Mouse (Mus musculus) retina, adult 2 months (tissue): Measurements from ENCODE around the gene Klhl21.

Experiments used
- DNase-seq: peaks from one replicate; pipeline ENCODE4 v3.0.0-alpha.2; 2012; ENCODE audit warnings: low read depth, low spot score

The Klhl21 gene

DNA sequence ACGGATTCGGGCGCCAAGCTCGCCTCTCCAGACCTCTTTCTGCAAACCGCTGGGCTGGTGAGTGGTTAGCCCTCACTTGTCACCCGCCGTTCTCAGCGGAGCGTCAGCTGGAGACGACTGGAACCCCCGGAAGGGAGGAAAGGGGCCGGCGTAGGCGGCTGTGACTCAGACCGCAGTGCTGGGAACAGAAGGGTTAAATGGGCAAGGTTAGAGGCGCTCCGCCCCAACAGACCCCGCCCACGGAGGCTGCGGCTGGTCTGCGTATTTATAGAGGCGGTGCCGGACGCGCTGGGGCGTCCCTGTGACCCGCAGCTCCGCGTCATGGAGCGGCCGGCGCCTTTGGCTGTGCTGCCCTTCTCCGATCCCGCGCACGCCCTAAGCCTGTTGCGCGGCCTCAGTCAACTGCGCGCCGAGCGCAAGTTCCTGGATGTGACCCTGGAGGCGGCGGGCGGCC is at the start of gene Klhl21:
Gene Klhl21, plus strand, starts transcription at position 182 of the 454 bp plus-strand sequence.
- DNase-seq: peak; percentile 74

DNA sequence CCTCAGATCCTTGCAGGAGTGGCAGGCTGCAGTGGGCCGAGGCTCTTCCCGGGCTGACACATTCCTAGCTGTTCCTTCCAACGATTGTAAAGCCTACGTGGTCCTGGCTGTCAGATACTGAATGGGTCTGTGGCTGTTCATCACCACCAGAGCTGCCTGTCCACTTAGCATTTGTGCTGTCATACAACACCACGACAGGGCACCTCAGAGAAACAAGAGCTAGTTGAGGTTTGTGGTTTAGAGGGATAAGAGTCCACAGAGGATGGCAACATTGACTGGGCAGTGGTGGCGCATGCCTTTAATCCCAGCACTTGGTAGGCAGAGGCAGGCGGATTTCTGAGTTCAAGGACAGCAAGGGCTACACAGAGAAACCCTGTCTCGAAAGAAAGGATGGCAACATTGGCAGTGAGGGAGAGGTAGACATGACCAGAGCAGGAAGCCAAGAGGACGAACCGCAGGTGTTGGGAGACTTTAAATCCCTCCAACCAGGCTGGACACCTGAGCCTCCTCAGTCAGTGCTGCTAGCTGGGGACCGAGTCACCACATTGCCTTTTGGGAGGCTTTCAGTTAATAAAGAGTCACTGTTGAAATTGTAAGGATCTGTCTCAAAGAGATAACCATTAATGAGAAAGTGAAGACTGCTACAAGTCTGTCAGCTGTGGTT is 48.6 kb upstream of the Klhl21 start:
- DNase-seq: no peak

DNA sequence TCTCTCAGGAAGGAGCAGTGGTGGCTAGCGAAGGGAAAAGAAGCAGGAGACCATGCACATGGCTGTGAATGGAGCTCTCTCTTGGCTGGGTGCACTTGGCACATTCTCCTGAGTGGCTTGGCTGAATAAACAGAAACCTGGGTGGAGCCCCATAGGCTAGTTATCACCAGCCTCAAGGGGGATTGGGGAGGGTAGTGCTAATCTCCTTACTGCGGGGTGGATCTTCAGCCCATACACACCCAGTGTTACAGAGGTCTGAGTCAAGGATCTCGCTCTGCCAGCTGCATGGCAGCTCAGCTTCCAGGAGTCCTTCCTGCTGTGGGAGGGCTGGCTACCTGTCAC is 48.1 kb upstream of the Klhl21 start:
- peak; percentile 56 for DNase-seq

DNA sequence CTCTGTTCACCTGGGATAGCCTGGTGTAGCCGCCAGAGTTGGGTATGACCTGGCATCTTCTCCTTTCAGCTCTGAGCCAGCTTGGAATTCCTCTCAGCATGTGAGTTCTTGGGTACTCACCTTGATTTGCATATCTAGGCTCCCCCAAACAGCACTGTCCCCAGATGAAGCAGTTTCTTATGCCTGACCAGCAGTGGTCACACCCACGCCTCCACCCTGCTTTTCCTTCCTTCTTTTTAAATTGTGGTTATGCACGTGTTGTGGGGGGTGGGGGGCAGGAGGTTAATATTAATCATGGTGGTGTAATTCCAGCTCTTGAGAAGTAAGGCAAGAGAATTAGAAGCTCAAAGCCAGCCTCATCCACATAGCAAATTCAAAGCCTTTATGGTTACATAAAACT is 45.8 kb upstream of the Klhl21 start:
- DNase-seq: no peak

DNA sequence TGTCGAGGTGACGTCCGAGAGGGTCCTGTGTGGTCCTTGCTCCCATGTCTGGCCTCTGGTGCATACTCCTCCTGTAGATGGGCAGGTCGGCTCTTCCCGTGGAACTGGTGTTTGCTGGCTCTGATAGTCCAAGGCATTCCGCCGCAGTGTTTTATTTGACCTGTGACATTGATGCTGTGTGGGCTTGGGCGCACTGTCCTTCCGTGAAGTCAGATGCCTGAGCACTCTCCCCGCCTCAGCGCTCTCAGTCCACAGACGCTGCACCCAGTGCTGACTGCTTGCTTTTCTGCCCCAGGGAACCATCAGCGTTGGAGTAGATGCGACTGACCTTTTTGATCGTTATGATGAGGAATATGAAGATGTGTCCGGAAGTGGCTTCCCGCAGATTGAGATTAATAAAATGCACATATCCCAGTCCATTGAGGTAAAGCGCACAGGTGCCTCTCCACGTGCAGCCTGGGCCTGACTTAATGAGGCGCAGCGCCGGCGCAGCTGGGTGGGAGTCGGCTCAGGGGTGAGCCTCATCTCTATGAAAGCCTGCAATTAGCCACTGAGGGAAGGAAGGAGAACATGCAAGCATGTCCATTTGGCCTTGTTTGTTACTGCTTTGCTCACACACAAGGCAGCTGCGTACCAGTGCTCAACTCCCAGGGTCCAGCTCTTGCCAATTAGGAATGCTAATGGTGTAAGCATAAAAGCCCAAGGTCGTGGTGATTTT is 40.2 kb upstream of the Klhl21 start:
- no peak for DNase-seq

DNA sequence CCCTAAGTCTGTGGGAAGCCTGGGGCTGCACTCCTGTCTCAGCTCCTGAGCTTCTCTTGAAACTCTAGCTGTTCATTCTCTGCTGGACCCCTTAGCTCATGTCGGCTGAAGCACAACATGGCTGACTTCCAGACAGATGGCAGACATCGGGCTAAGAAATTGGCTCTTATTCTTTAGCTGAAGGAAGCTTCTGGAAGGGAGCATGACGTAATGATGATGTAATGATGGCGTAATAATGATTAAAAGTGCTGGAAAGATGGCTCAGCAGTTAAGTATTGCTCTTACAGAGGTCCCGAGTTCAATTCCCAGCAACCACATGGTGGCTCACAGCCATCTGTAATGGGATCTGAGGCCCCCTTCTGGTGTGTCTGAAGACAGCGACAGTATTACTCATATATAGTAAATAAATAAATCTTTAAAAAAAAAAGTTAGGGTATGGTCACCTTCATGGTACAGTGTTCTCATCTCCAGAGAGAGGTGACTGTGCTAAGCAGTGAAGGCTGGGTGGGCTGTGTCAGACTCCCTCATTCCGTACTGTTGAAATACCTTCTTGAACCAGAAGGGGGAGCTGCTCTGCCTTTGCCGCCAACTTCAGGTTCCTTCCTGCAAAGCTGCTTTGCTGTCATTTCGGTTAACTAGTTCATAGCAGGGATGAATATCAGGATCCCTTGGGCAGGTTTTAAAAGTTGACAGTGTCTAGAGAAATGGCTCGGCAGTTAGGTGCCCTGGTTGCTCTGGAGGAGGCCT is 36.2 kb upstream of the Klhl21 start:
- DNase-seq: no peak

DNA sequence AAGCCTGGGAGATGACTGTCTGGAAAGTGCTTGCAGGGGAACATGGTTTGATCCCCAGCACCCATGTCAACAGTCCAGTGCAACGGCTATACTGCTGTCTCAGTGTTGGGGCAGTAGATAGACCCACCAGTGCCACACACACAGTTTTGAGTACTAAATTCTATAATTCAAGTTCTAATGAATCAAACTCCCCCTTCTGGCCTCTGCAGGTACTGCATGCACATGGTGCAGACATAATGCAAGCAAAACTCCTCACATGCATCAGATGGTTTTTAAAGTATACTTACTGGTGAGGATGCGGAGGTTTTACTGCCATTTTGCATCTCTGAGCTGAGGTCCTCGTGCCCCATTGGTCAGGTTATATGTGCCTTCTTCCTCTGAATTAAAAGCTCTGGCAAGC is 33.2 kb upstream of the Klhl21 start:
- no peak for DNase-seq

DNA sequence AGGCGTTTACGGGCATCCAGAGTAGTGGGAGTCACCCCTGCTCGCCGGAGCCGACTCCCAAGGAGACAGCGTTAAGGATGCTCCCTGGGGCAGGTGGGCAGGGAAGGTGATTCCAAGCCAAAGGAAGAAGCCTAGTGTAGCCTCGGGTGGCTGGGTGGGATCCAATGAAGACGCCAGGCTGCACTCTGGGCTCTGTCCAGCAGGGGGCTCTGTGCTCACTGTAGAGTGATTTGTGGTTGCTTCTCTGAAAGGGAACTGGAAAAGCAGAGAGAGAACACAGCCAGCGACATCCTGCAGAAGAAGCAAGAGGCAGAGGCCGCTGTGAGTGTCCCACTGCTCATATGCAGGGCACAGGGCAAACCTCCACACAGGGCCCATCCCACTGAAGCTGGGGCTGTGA is 30.9 kb upstream of the Klhl21 start:
- peak; percentile 50 for DNase-seq

DNA sequence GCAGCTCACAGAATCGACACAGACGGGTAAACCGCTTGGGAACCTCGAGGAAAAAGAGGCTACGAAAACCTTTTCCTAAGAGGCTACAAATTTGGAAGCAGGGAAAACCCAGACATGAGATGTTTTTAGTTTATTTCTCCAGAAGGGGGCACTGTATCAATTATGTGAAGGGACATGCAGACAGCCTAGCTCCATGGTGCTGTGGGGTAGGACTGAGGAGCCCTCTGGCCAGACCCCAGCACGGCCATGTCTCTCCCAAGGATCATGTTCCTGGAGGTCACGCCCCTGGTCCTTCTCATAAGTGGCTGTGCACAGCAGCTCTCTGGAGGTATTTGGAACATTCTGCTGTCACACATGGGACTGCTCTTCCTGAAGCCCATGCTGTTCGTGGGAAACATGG is 27.9 kb upstream of the Klhl21 start:
- DNase-seq: no peak

DNA sequence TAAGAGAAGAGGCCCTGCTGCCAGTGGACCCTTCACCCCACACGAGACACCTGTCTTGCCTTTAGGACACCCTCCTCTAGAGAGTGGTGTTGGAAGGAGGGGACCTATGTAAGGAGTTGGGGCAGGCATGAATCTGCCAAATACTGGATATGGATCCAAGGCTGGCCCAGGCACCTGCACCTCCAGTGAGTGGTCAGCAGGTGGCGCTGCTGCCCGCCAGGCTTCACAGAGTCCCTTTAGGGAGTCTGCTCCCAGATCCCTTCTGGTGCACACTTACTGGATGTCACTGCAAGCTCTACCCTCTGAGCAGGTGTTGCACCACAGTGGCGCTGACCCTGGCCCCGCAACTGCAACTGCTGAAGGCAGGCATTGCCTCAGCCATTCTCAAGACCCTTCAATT is 27.2 kb upstream of the Klhl21 start:
- no peak for DNase-seq

DNA sequence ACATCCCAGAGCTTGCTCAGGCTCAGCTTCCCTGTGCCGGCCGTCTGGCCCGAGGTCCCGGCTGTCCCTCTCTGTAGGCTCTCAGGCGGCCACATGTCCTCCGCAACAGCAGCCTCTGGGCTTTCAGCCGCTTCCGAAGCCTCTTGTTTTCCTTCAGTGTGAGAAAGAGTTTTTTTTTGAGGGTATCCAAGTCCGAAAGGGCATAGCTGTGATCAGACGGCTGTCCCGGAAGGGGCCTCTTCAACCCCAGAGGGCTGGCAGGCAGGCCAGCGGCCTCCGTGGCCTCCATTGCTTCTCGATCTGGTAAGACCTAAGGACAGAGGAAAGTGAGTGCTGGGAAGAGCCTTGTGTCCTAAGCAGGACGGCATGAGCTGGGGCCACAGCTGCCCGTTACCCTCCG is 25.6 kb upstream of the Klhl21 start:
- DNase-seq: no peak

DNA sequence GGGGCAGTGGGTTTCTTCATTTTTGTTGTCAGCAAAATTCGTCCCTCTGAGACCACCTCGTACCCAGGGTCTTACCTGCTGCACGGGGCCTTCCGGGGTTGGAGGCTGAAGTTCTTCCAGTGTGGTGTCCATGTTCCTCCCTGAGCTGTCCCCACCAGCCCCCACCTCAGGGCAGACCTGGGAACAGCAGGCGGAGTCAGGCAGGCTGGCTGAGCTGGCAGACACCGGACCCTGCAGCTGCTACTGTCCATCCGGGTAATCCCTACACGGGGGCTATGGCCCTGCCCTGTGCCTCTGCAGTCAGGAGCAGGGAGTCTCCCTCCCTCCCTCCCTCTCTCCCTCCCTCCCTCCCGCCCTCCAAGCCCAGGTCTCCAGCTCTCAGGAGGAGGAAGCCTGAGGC is 25.0 kb upstream of the Klhl21 start:
- DNase-seq: no peak

DNA sequence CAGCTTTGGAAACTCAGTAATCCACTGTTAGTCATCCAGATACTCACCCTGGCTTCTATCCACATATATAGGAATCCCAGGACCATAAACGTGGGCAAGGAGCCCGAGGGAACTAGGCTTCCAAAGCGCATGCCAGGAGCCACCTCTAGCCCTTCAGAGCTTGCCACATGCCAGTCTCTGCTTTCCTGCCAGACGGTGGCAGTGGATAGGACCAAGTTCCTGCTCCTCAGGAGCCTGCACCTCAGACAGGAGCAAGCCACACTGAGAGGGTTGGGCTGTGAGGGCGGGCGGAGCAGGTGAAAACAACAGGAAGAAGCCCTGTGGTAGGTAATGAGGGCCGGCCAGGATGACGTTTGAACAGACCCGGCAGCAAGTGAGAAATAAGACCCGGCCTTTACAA is 22.7 kb upstream of the Klhl21 start:
- no peak for DNase-seq

DNA sequence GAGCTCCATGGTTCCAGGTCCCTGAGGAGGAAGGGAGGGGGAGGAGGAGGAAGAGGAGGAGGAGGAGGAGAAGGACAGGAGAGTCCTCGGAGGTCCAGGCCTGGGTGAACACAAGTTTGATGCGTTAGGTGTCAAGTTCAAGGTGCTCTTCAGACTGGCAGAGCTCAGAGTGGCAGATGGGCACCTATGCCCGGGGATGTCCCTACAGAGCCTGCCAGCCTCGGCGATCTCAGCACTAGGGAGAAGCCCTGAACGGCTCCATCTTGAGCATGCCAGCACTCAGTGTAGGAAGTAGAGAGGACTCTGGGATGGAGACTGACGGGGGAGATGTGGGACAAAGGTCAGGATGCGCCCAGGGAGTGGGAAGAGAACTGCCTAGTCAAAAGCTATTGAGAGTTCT is 22.0 kb upstream of the Klhl21 start:
- DNase-seq: no peak

DNA sequence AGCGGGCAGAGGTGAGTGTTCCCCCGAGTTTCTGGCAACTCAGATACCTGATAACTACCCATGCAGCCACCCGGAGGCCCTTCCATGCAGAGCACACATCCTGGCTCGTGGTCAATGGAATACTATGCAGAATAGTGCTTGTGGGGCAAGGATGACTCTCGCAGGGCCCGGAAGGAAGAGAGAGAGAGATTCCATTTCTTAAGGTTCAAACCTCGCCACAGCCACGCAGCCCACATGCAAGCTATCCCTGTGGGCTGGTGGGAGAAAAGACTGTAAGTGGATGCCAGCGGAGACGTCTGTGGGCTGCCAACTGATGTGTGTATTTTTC is 20.6 kb upstream of the Klhl21 start:
- no peak for DNase-seq

DNA sequence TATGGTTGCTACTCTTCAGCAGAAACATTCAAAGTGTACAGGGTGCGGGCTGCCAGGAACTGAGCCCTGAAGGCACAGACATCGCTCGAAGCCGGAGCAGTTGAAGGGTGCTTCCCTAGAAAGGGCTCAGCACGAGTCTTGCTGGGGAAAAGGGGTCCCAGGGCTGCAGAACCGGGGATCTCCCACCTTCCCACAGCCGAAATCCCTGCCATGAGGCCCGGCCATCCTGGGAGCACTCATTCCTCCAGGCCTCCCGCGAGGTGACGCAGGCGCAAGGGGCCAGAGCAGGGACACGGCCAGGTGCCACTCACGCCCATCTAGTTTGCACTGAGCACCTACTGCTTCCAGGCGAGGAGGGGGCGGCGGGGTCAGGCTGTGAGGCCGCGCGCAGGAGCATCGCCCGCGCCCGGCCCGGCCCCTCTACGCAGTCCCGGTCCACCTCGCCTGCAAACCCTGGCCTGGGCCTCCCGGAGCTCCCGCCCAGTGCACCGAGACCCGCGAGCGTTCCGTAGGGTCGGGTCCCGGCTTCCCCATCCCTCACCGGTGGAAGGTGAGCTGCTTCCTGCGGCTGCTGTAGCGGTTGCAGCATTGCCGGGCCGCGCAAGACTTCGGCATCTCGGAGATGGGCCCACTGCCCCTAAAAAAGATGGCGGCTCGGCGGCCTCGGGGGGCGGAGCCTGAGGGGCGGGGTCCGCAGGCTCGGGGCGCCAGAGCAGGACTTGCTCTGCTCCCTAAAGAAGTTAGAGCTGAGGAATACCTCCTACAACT is 20.1 kb upstream of the Klhl21 start, which contains the start of gene Thap3:
Gene Thap3, minus strand, starts transcription at position 656 of the 768 bp plus-strand sequence.
- peak; percentile 49 for DNase-seq

DNA sequence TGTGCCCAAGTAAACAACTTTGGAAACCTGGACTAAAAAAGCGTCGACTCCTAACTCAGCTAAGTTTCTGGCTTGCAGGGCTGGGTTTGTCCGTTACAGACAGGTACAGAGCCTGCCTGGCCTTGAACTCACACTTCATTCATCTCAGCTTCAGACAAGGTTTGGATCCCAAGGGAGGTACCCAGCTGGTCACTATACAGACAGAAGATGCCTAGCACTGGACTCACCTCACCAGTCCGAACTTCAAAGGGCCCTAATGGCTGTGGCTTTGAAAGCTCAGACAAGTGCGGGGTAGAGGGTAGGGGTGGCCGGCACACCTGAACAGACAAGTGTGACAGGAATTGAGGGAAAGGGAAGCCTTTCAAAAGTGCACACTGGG is 19.5 kb upstream of the Klhl21 start:
- DNase-seq: no peak

DNA sequence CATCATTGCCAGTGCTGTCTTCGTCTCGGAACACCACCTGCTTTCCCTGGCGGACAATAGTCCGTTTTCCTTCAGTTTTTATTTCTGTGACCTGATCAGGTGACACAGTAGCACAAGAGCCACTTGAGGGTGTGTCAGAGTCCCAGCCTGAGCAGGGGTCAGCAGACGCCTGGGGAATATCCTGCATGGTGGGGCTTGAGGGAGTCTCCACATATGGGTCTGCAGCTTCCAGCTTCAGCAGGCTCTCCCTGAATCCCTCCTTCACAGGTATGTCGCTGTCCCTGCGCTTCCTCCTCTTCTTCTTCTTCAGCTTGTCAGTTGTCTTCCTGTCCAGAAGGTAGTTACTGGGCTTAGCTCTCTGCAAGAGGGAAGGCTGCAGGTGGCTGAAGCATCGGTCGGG is 16.5 kb upstream of the Klhl21 start:
- no peak for DNase-seq

DNA sequence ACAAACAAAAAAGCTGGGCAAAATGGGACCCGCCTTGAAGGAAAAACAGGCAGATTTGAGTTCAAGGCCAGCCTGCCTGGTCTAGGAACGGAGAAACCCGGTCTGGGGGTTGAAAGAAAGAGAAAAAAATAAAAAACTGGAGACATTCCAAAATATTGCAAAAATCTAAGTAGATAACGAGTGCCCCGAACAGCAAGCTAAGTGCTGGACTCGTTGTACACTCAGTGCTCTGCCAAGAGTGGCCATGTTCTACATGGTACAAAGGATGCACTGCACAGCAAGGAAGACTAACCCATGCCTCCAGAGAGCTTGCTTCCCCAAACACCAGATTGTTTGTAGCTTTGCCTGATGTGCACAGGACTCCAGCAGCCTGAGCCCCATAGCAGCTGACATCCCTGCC is 15.6 kb upstream of the Klhl21 start:
- no peak for DNase-seq

DNA sequence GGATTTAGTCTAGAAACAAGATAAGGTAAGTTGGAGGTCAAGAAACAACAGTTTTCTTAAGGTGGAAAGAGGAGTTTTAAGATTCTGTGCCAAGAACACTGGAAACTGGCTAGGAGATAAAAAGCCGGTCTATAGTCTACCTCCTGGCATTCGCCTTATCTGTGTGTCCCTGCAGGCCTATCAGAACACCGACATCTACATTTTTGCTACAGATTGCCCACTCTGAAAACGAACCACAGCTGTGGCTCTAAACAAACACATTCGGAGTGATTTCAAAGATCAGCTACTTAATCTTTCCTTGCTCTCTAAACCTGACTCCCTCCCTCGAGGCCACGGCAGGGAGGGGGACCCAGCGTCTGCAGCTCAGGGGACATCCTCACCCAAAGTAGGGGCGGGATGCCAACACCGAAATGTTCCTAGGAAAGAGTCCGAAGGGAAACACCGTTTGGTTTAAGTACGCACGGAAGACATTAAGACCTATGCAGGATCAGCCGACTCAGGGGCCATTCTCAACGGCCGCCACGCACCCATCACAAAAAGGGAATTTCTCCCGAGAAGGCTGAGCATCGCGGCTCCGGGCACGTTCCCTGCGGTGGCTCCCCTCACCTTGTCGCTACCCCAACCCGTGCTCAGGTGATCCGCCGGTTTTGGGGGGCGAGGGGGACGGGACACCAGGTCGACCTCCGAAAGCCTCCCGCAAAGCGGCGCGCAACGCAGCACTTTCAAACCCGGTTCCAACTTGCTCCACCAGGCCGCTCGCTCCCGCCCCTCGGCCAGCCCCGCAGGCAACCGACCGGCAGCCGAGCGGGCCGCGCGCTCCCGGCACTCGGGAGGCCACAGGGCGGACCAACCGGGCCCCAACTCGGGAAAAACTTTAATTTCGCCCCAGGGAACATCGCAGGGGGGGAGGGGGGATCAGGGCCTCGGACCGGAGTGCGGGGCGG is 14.1 kb upstream of the Klhl21 start:
- no peak for DNase-seq
